Mouse (Mus musculus) kidney, adult 2 months (tissue): ENCODE results near the gene Car5a. TPM values are rescaled to one million over a fixed set of nuclear protein-coding genes. Genes with fewer than 3 reads are reported as not detected.

Source experiments
- DNase-seq: peaks from one replicate; pipeline ENCODE4 v3.0.0; 2021
- H3K27ac ChIP-seq: fragments of 200-500 bp; 2 replicates; pipeline ENCODE4 v1.5.1; 2012; ENCODE audit warnings: low read depth, low read length, control low read depth, inconsistent platforms; ENCODE audit not compliant: insufficient read depth
- H3K27me3 ChIP-seq: fragments of 200-500 bp; replicated peaks from 2 replicates; pipeline ENCODE4 v1.6.1; 2012; ENCODE audit warnings: mild to moderate bottlenecking, moderate library complexity, low read length, inconsistent platforms; ENCODE audit not compliant: control insufficient read depth, insufficient read depth
- H3K36me3 ChIP-seq: fragments of 200-500 bp; 2 replicates; pipeline ENCODE4 v1.6.1; 2012; ENCODE audit warnings: mild to moderate bottlenecking, moderate library complexity, low read length, inconsistent platforms; ENCODE audit not compliant: control insufficient read depth, insufficient read depth
- H3K4me1 ChIP-seq: fragments of 200-500 bp; 2 replicates; pipeline ENCODE4 v1.6.1; 2011; ENCODE audit warnings: low read length; ENCODE audit not compliant: control insufficient read depth, insufficient read depth
- H3K4me3 ChIP-seq: fragments of 200-500 bp; 2 replicates; pipeline ENCODE4 v1.5.1; 2011; ENCODE audit warnings: mild to moderate bottlenecking, low read depth, low read length, control low read depth; ENCODE audit not compliant: insufficient read depth
- CTCF ChIP-seq: fragments of 200-500 bp; conservative IDR thresholded peaks from 2 replicates; pipeline ENCODE4 v1.5.1; 2011; ENCODE audit warnings: low read depth, mild to moderate bottlenecking, control low read depth, low read length, moderate library complexity, mixed read lengths; ENCODE audit not compliant: insufficient read depth, insufficient read length
- POLR2A ChIP-seq: fragments of 200-500 bp; IDR thresholded peaks from one replicate; pipeline ENCODE4 v1.6.1; 2011; ENCODE audit warnings: low read depth, low read length, control low read depth
- WGBS: fragments of 180-500 bp; shearing (Covaris S2); methylation state at CpG from one replicate; pipeline ENCODE4 v1.1.7; 2018; 5-methylcytosine and 5-hydroxymethylcytosine counted together
- polyA plus RNA-seq: library from polyadenylated mRNA; depleted of rRNA; stranded (reverse); fragments of >200 nt; gene quantifications from 2 replicates; pipeline ENCODE4 v1.2.3, GENCODE M21; 2012

The Car5a gene
- polyA plus RNA-seq, 1 experiment: 13.4 TPM

DNA sequence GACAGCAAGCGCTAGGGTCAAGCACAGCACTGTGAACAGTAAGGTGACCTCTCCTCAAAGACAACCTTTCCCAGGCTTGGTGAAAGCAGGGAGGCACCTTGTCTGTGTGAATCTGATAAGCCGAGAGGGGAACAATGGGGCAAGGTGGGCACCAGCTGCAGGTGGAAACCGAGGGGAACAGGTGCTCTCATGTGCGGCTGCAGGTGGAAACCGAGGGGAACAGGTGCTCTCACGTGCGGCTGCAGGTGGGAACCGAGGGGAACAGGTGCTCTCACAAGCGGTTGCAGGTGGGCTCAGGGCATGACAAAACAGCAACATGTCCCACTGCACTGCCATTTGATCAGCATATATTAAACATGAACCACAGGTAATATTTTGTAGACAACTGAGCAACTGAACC lies 47.5 kb downstream of the Car5a start:
- no peaks in the 10 kb centered on the region for H3K27me3 ChIP-seq
- DNase-seq: no peak
- H3K36me3 ChIP-seq: no peaks in the 10 kb centered on the region
- TF ChIP-seq CTCF (no peak), POLR2A (no peak)
- WGBS: 76% methylated on average over 9 of the region's 9 CpGs
- no peaks in the 10 kb centered on the region for H3K4me1 ChIP-seq
- H3K4me3 ChIP-seq: no peak overlapping the region
- no peak overlapping the region for H3K27ac ChIP-seq

DNA sequence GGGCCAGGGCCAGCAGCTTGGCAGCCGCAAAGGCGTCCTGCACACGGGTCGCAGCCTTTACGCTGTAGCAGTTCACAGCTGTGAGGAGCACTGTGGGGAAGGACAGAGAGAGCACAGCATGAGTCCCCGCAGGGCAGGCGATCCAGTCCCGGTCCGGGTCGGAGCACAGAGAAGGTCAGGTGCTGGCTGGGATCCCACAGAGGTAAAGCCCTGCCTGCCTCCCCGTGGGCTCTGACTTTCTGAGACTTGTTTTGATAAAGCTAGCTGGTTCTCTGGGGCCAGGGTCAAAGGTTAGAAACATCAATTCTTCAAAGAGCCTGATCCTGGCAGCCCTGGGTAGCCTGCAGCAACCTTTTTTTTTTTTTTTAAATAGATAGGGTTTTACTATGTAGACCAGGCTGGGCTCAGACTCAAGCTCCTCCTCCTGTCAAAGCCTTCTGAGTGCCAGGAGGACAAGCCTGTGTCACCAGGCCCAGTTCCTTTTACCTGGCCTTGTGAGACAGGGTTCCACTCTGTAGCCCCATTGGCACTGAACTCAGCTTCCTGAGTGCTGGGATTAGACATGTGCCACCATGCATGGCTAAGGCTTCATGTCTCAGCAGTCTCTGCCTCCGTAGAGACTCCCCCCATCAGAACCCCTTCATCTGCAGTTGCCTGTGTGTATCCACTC lies 48.1 kb downstream of the Car5a start:
- Histone ChIP-seq H3K27me3 (no peaks in the 10 kb centered on the region), H3K4me1 (no peaks in the 10 kb centered on the region), H3K4me3 (no peak overlapping the region), H3K27ac (no peak overlapping the region), H3K36me3 (no peaks in the 10 kb centered on the region)
- DNase-seq: peak; percentile 54
- no peak for TF ChIP-seq CTCF
- TF ChIP-seq POLR2A: no peak
- WGBS: 33% methylated on average over 12 of the region's 12 CpGs

DNA sequence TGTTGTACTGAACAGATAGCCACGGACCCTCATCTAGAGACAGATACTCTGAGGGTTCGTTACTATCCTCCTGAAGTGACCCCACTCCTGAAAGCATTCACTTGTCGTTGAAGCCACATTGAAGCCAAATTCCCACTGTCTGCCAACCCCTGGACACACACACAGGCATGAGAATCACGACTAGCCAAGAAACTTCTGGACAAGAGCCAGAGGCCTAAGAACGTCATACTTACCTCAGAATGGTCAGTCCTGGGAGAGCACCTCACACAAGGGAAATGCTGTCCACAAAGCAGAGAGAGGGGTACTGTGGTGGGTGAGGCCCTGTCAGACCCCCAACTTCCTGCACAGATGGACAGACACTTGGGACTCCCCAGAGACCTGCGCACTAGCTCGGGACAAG lies 48.8 kb downstream of the Car5a start:
- H3K4me1 ChIP-seq: no peaks in the 10 kb centered on the region
- H3K4me3 ChIP-seq: no peak overlapping the region
- H3K36me3 ChIP-seq: no peaks in the 10 kb centered on the region
- H3K27me3 ChIP-seq: no peaks in the 10 kb centered on the region
- TF ChIP-seq POLR2A (no peak), CTCF (no peak)
- H3K27ac ChIP-seq: no peak overlapping the region
- 67% methylated on average over 7 of the region's 7 CpGs for WGBS
- peak; percentile 46 for DNase-seq

DNA sequence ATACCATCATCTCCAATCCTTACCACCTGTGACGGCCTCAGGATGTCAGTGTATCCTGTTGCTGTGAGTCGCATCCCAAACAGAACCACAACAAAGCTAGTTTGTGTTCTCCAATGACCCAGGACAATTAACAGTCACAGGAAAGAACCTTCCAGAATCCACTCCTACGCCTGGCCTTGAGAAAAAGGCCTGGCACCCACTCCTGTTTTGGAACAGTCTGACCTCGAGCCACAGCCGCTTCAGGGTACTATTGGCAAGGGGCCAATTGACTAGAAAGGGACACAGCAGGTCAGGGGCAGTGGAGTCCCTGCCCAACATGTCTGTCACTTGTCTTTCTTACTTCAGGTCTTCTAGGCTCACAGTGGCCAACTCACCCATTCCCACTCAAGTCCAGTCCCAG lies 51.8 kb downstream of the Car5a start:
- Histone ChIP-seq H3K27ac (no peak overlapping the region), H3K4me1 (no peaks in the 10 kb centered on the region), H3K4me3 (no peak overlapping the region), H3K36me3 (no peaks in the 10 kb centered on the region), H3K27me3 (no peaks in the 10 kb centered on the region)
- no peak for DNase-seq
- 66% methylated on average over 5 of the region's 5 CpGs for WGBS
- no peak for TF ChIP-seq CTCF
- TF ChIP-seq POLR2A: no peak

DNA sequence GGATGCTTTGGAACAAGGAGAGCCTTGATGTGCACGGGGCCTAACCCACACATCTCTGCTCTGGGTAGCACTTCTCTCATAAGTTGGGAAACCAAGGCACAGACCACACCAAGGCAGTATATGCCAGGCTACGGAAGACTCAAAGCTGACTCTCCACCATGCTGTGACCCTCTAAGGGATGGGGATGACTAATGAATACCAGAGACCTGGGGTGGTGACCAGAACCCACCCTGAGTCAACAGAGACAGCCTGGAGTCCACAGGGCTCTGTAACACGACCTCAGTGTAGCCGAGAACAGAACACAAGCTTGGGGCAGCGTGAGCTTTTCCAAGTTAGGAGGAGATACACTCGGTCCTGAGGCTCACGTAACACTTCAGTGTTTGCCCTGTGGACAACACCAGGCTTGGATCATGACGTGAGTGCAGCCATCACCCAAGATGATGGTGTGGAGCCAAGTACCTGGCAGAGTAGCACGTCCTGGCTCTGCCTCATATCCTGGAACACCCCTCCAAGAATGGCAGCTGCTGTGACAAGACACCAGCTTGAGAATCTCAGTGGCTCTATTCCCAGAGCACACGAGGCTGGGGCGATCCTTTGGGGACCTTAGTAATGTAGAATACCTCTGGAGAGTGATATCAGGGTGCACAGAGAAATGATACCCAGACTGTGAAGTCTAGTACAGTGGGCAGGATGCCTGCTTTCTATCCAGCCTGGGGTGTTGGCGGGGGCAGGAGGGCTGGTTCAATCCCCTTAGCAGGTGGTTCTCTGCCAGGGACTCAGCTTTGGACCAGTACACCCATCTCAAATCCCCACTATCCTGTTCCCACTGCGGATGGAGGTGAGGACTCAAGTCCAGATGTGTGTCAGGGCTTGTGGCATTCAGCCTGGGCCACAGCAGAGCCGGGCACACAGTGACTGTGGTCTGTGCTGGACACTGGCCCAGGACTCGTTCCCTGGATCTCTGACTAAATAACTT lies 54.6 kb downstream of the Car5a start:
- Histone ChIP-seq H3K4me3 (no peak overlapping the region), H3K4me1 (no peaks in the 10 kb centered on the region), H3K27me3 (no peaks in the 10 kb centered on the region), H3K27ac (no peak overlapping the region), H3K36me3 (no peaks in the 10 kb centered on the region)
- TF ChIP-seq CTCF (no peak), POLR2A (no peak)
- DNase-seq: no peak
- 87% methylated on average over 15 of the region's 15 CpGs for WGBS

DNA sequence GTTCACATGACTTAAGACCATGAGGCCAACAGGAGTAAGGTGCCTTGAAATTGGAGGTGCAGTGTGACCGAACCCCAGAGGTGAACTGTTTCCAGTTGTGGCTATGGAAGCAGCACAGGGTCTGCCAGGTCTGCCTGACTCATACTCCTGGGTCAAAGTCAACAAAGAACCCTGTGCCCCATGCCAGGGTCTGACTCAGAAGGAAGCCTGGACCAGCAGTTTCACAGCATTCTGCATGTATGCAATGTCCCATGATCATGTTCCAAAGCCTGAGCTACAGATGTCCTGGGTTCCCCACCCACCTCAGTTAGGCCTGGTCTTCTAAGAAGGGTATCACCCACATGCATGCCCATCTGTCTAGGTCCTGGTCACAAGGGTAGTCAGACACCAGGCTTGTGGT lies 55.4 kb downstream of the Car5a start:
- H3K27ac ChIP-seq: no peak overlapping the region
- H3K4me3 ChIP-seq: no peak overlapping the region
- no peaks in the 10 kb centered on the region for H3K36me3 ChIP-seq
- TF ChIP-seq CTCF: no peak
- no peak for TF ChIP-seq POLR2A
- DNase-seq: no peak
- no peaks in the 10 kb centered on the region for H3K27me3 ChIP-seq
- H3K4me1 ChIP-seq: no peaks in the 10 kb centered on the region
- 86% methylated on average over 1 of the region's 1 CpGs for WGBS

DNA sequence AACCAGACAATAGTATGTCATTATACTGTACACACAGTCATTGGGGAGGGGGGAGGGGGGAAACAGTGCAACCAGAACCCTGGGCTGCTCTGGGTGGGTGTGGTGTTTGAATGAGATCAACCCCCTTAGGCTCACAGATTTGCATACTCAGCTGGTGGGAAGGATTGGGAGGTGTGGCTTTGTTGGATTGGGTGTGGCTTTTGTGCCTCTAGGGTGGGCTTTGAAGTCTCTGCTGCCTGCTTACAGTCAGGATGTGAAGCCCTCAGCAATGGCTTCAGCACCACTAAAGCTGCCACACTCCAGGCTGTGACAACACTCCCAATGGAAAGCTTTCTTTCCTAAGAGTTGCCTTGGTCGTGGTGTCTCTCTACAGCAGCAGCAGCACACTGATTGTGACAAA lies 57.2 kb downstream of the Car5a start:
- 88% methylated on average over 1 of the region's 1 CpGs for WGBS
- TF ChIP-seq POLR2A: no peak
- TF ChIP-seq CTCF: no peak
- Histone ChIP-seq H3K27ac (no peak overlapping the region), H3K36me3 (no peaks in the 10 kb centered on the region), H3K27me3 (no peaks in the 10 kb centered on the region), H3K4me1 (no peaks in the 10 kb centered on the region), H3K4me3 (no peak overlapping the region)
- no peak for DNase-seq
